Mouse (Mus musculus) hindbrain, embryonic 14.5 days (tissue): ENCODE results near the gene Dctd. TPM values are rescaled to one million over a fixed set of nuclear protein-coding genes. Genes with fewer than 3 reads are reported as not detected.
"Not testable (repeated sequence)": the region's sequence is repeated elsewhere in the genome, so short reads cannot be mapped to it uniquely, and the experiment has no call there.

Experiments used
- ATAC-seq: fragments of 200-750 bp; cut with Nextera tagmentation; 2 replicates; pipeline ENCODE4 v1.8.0; 2017; ENCODE audit warnings: moderate number of reproducible peaks, mild to moderate bottlenecking, moderate TSS enrichment, moderate library complexity; ENCODE audit not compliant: low FRiP score
- DNase-seq: peaks from one replicate; pipeline ENCODE4 v3.0.0-alpha.2; 2015; ENCODE audit warnings: low spot score
- H3K27ac ChIP-seq: fragments of 300-500 bp; sonication (generic); 2 replicates; pipeline ENCODE4 v1.5.1; 2014; ENCODE audit warnings: mild to moderate bottlenecking, moderate library complexity
- H3K27me3 ChIP-seq: fragments of 300-500 bp; sonication (generic); 2 replicates; pipeline ENCODE4 v1.6.1; 2014; ENCODE audit warnings: mild to moderate bottlenecking, low read length, mixed read lengths; ENCODE audit not compliant: control insufficient read depth, insufficient read depth
- H3K36me3 ChIP-seq: fragments of 300-500 bp; sonication (generic); replicated peaks from 2 replicates; pipeline ENCODE4 v1.6.1; 2014; ENCODE audit not compliant: control insufficient read depth, insufficient read depth
- H3K4me1 ChIP-seq: fragments of 300-500 bp; sonication (generic); replicated peaks from 2 replicates; pipeline ENCODE4 v1.6.1; 2014; ENCODE audit warnings: antibody characterized with exemption, low read length, mixed read lengths; ENCODE audit not compliant: control insufficient read depth, insufficient read depth
- H3K4me2 ChIP-seq: fragments of 300-500 bp; sonication (generic); replicated peaks from 2 replicates; pipeline ENCODE4 v1.6.1; 2014; ENCODE audit warnings: mild to moderate bottlenecking, moderate library complexity
- H3K4me3 ChIP-seq: fragments of 300-500 bp; sonication (generic); replicated peaks from 2 replicates; pipeline ENCODE4 v1.5.1; 2014; ENCODE audit warnings: mild to moderate bottlenecking, low read length
- H3K9ac ChIP-seq: fragments of 300-500 bp; sonication (generic); 2 replicates; pipeline ENCODE4 v1.6.1; 2014
- H3K9me3 ChIP-seq: fragments of 300-500 bp; sonication (generic); 2 replicates; pipeline ENCODE4 v1.6.1; 2016; ENCODE audit warnings: low read length; ENCODE audit not compliant: control insufficient read depth
- WGBS: fragments of 180-500 bp; shearing (Covaris S2); extraction: QIAGEN DNeasy Blood & Tissue Kit; methylation state at CpG from one replicate; pipeline ENCODE4 v1.1.7; 2014; 5-methylcytosine and 5-hydroxymethylcytosine counted together
- polyA plus RNA-seq: library from polyadenylated mRNA; unstranded; fragments of >200 nt; fragmentation: Nextera tagmentation; extraction: Ambion mirVana; gene quantifications from 2 replicates; pipeline ENCODE4 v1.2.1, GENCODE M21; 2014

Dctd gene
- polyA plus RNA-seq, 1 experiment from 2014 or later = 11.8 TPM

DNA sequence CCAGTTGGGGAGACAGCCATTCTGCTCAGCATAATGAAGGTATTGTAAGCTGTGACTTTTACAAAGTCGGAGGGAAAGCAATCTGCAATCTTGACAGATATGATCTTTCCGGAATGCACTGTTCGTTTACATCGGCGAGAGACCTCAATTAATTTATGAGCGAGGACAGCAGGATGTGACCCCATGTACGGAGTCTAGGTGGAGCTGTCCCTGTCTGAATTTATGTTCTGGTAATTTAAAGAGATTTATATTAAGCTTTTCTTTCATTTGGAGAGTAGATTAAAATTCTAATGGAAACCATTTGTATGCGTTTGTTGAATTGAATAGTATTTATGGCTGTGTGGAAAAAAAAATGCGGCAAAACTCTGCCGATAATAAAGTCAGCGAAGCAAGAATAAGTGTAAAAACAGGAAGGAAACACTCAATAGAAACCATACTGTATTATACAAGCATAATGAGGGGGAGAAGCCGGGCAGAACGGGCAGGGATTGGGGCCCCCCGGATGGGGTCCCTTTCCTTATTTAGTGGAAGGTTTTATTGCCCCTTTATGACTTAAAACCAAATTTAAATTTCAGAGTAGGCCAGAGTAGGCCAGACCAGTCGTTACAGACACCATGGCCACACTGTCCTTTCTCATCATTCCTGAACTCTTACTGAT is 59.8 kb downstream of the Dctd start:
- Histone ChIP-seq H3K4me1 (peaks cover 11% of the 10 kb centered on the region; the same call in 1 of the 2 replicates), H3K4me3 (no peak overlapping the region), H3K9me3 (no peaks in the 10 kb centered on the region), H3K9ac (no peak overlapping the region), H3K36me3 (no peaks in the 10 kb centered on the region), H3K27ac (no peak overlapping the region), H3K4me2 (no peak overlapping the region), H3K27me3 (0 out of 2 replicates have a peak, but pooled peaks cover 4% of the 10 kb centered on the region)
- ATAC-seq = no peak
- 46% methylated on average over 15 of the region's 15 CpGs for WGBS
- no peak for DNase-seq

DNA sequence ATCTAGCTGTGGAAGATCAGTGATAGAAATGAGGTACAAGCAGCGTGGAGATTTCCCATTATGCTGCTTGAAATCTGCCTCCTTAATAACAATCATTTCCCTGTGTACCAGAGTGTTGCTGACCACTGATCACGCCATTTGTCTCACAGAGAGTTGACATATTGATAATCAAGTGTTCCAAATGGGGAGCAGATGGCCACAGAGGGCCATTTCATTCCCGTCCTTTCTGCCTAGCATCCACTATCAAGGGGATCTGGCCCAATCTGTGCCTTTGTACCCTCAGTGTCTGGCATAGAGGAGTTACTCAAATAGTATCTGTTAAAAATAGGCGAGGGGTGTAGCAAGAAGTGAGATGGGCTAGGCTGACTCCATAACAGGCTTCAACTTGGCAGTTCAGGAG is 78.5 kb downstream of the Dctd start:
- Histone ChIP-seq H3K4me2 (no peak overlapping the region), H3K9me3 (no peaks in the 10 kb centered on the region), H3K4me1 (no peaks in the 10 kb centered on the region), H3K27me3 (no peaks in the 10 kb centered on the region), H3K4me3 (no peak overlapping the region), H3K36me3 (no peaks in the 10 kb centered on the region), H3K9ac (no peak overlapping the region), H3K27ac (no peak overlapping the region)
- ATAC-seq = no peak
- DNase-seq = no peak
- 58% methylated on average over 4 of the region's 4 CpGs for WGBS

DNA sequence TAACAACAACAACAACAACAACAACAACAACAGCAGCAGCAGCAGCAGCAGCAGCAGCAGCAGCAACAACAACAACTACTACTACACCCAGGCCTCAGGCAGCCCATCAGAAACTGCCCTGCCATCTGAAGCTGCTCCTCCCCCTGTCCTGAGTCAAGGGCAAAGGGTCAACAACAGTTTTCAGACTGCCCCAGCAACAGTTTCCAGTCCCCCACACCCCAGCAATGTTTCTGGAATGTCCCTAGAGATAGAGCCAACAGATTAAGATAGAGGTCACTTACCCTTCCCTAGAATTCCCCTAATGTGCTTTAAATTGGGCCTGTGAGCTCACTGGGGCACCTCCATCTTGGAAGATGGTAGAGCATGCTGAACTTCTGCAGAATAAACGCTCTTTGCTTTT is 79.0 kb downstream of the Dctd start:
- no peak overlapping the region for H3K4me3 ChIP-seq

DNA sequence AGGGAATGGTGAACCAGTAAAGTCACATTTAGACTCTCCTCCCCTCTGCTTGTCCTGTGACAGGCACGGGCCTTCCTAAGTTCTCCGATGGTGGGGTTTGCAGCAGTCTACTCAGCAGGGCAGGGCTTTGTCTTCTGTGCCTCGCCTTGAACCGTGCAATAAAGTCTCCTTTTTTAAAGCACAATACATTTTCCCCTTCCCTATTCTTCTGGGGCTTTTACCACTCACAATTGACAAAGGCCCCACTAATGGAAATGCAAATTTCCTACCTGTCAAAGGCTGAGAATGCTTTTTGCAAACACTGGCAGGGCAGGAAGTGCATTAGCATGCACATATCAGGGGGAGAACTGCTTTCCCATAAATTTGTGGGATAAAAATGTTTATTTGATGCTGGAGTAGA is 80.1 kb downstream of the Dctd start:
- DNase-seq (no peak), ATAC-seq (no peak)
- no peaks in the 10 kb centered on the region for H3K9me3 ChIP-seq
- no peak overlapping the region for H3K9ac ChIP-seq
- no peak overlapping the region for H3K4me2 ChIP-seq
- H3K4me3 ChIP-seq = no peak overlapping the region
- no peaks in the 10 kb centered on the region for H3K4me1 ChIP-seq
- 6% methylated on average over 4 of the region's 4 CpGs for WGBS
- H3K36me3 ChIP-seq = no peaks in the 10 kb centered on the region
- H3K27me3 ChIP-seq = no peaks in the 10 kb centered on the region
- H3K27ac ChIP-seq = no peak overlapping the region

More for the DNA sequence above, 79.0 kb downstream of the Dctd start:
- Histone ChIP-seq H3K4me2 (no peak overlapping the region), H3K27me3 (no peaks in the 10 kb centered on the region), H3K9ac (no peak overlapping the region), H3K4me1 (no peaks in the 10 kb centered on the region), H3K9me3 (no peaks in the 10 kb centered on the region), H3K27ac (no peak overlapping the region), H3K36me3 (no peaks in the 10 kb centered on the region)
- 97% methylated on average over 1 of the region's 1 CpGs for WGBS
- ATAC-seq (no peak), DNase-seq (no peak)

DNA sequence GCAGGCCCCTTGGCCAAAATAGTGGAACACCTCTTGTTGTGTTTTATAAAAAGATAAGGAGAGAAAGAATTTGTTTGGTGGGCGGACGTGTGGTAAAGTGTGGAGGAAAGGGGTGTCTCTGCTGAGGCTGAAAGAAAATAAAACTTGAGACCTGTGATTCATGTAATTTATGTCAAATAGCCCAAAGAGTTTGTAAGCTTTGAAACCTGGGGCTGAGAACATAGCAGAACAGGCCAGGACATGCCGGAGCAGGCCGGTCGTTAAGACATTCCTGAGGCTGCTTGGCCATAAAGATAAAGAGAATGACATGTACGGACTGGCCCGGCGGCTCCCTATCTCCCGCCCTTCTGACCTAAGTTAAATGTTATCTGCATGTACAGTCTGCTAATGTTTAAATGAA is 81.3 kb downstream of the Dctd start:
- H3K27me3 ChIP-seq, H3K4me2 ChIP-seq, H3K9me3 ChIP-seq, H3K4me1 ChIP-seq, H3K4me3 ChIP-seq, H3K9ac ChIP-seq, H3K27ac ChIP-seq, H3K36me3 ChIP-seq, DNase-seq, ATAC-seq: not testable (repeated sequence)
- WGBS = 96% methylated on average over 9 of the region's 9 CpGs

DNA sequence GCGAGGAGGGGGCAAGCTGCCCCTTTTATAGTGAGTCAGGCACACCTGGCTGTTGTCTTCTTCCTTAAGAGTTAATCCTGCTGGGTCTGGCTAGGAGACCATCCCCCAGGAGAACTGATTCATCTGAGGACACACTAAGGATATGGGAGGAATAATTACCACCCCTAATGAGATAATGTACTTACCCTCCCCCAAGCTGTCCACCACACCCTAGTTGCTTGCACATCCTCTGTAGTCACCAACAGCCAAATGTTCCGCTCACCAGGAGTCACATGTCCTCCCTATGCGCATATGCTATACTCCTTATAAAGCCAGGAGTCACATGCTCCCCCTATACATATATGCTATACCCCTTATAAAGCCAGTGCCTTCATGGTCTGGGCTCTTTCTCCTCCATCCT is 82.1 kb downstream of the Dctd start:
- ATAC-seq = no peak
- H3K9me3 ChIP-seq = no peaks in the 10 kb centered on the region
- H3K9ac ChIP-seq = no peak overlapping the region
- H3K4me3 ChIP-seq = no peak overlapping the region
- no peaks in the 10 kb centered on the region for H3K36me3 ChIP-seq
- no peak overlapping the region for H3K4me2 ChIP-seq
- no peak overlapping the region for H3K27ac ChIP-seq
- DNase-seq = no peak
- no peaks in the 10 kb centered on the region for H3K4me1 ChIP-seq
- 96% methylated on average over 3 of the region's 3 CpGs for WGBS
- no peaks in the 10 kb centered on the region for H3K27me3 ChIP-seq

DNA sequence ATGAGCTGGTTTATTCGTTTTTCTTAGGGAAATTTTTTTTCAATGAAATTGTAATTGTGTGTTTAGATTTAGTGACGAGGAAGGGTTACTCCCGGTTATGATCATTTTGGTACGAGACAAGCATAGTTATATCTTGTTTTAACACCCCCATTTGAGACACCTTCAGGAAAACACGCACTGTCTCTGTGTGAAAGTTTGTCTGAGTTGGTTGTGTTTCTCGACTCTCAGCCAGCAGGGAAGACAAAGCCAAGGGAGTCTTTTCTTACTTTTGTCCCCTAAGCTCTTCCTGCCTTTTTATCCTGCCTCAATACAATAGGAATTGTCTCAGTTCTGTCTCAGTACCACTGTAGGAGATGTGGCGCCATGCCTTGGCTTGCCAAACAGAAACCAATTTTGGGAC is 84.9 kb downstream of the Dctd start:
- no peak overlapping the region for H3K4me2 ChIP-seq
- H3K9me3 ChIP-seq = peaks cover 3% of the 10 kb centered on the region; the same call in 1 of the 2 replicates
- H3K9ac ChIP-seq = no peak overlapping the region
- no peaks in the 10 kb centered on the region for H3K36me3 ChIP-seq
- H3K4me3 ChIP-seq = no peak overlapping the region
- no peak for DNase-seq
- WGBS = 82% methylated on average over 7 of the region's 7 CpGs
- H3K4me1 ChIP-seq = no peaks in the 10 kb centered on the region
- no peak for ATAC-seq
- H3K27ac ChIP-seq = no peak overlapping the region
- no peaks in the 10 kb centered on the region for H3K27me3 ChIP-seq

DNA sequence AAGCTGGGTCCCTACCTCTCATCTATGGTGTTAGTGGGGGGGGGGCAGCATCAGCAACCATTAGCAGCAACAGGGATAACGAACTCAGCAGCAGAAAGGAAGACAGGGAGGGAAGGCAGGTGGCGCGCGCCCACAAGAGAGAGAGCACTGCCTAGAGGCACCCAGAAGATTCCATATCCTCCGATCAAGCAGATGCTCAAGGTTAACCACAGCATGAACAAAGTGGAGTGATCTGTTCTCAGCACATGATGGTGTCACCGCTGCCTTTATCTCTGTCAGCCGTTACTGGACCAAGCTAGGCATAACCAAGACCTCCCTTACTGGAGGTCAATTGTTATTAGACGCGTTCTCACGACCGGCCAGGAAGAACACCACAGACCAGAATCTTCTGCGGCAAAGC is 89.7 kb downstream of the Dctd start:
- peaks cover 3% of the 10 kb centered on the region; the same call in 1 of the 2 replicates for H3K9me3 ChIP-seq
- H3K4me2 ChIP-seq = no peak overlapping the region
- no peaks in the 10 kb centered on the region for H3K4me1 ChIP-seq
- no peak for DNase-seq
- WGBS = 97% methylated on average over 12 of the region's 12 CpGs
- no peaks in the 10 kb centered on the region for H3K27me3 ChIP-seq
- no peak for ATAC-seq
- H3K36me3 ChIP-seq = no peaks in the 10 kb centered on the region
- H3K9ac ChIP-seq = no peak overlapping the region
- H3K4me3 ChIP-seq = no peak overlapping the region
- no peak overlapping the region for H3K27ac ChIP-seq

DNA sequence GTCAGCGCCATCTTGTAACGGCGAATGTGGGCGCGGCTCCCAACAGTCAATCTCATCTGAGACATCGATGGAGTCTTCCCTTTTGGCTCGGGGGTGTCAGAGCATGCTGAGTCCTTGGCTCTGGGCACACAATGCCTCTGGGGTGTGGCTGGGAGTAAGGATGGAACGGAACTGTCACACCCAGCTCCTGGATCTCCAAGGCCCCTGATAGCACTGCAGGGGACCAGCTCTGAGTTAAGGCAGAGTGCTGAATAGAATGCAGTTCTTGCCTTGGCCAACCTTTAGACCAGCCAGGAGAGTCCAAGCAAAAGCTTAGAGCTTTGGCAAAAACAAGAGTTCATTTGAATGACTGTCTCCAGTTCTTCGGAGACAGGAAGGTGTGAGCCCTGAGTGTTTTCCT is 97.1 kb downstream of the Dctd start:
- ATAC-seq (no peak), DNase-seq (no peak)
- no peak overlapping the region for H3K4me3 ChIP-seq
- H3K9me3 ChIP-seq = no peaks in the 10 kb centered on the region
- H3K4me1 ChIP-seq = no peaks in the 10 kb centered on the region
- no peak overlapping the region for H3K4me2 ChIP-seq
- H3K36me3 ChIP-seq = no peaks in the 10 kb centered on the region
- no peak overlapping the region for H3K27ac ChIP-seq
- H3K9ac ChIP-seq = no peak overlapping the region
- 95% methylated on average over 9 of the region's 9 CpGs for WGBS
- H3K27me3 ChIP-seq = no peaks in the 10 kb centered on the region

DNA sequence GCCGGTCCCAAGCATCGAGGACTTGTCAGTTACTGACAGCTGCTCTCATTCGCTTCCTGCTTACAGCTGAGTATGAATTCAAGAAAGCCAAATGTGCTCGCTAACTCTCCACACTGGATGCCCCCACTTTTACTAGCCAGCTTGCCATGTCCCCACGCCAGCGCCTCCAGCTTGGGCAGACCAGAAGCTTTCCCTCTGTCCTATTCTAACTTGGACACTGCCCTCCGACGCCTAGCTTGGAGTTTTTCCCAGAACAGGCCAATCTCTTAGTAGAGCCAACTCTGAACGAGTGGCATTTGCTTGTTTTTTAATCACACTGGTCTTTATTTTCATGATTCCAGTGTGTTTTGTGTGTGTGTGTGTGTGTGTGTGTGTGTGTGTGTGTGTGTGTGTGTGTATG is 100.3 kb downstream of the Dctd start:
- Histone ChIP-seq H3K9ac (no peak overlapping the region), H3K4me2 (no peak overlapping the region), H3K9me3 (no peaks in the 10 kb centered on the region), H3K4me3 (no peak overlapping the region), H3K4me1 (peaks cover 7% of the 10 kb centered on the region; the same call in 1 of the 2 replicates), H3K27ac (no peak overlapping the region), H3K36me3 (no peaks in the 10 kb centered on the region), H3K27me3 (no peaks in the 10 kb centered on the region)
- DNase-seq (no peak), ATAC-seq (no peak)
- WGBS = 93% methylated on average over 9 of the region's 9 CpGs
